Mouse (Mus musculus) heart, adult 18-20 months (tissue): ENCODE results near the gene Ctsll3. TPM values are rescaled to one million over a fixed set of nuclear protein-coding genes. Genes with fewer than 3 reads are reported as not detected.
A peak's percentile ranks its signal among the peaks of the same experiment; 100 is the strongest.

ENCODE experiments used
- DNase-seq, 2 experiments: peaks; one replicate each; pipeline ENCODE4 v3.0.0; 2021 to 2022; ENCODE audit warnings: mixed read lengths in 1 of 2
- long read RNA-seq, 2 experiments: library from polyadenylated mRNA; stranded (forward); transcript quantifications; one replicate each; pipeline ENCODE4 v2.0.0; 2021
- total RNA-seq, 2 experiments: library from RNA; stranded (reverse); gene quantifications; 2 replicates each; pipeline ENCODE4 v1.2.3; 2021

Gene Ctsll3
- not detected for total RNA-seq
- long read RNA-seq, experiment 1 = 0 reads
- long read RNA-seq, experiment 2 = 0 reads

GRCm38 (mm10) chr13:60802749-60803148, at the start of gene Ctsll3:
Gene Ctsll3, minus strand, starts transcription at chr13:60802849.
- DNase-seq = no peak

- peak; percentile 21 to 58 for DNase-seq
Measured at GRCm38 (mm10) chr13:60848241-60849120, 45.8 kb upstream of the Ctsll3 start.

GRCm38 (mm10) chr13:60843153-60843552, 40.5 kb upstream of the Ctsll3 start:
- no peak for DNase-seq

- peak in 1 of 2 experiments; percentile 14 for DNase-seq
Measured at GRCm38 (mm10) chr13:60842703-60843102, 40.1 kb upstream of the Ctsll3 start.

GRCm38 (mm10) chr13:60839353-60839902, 36.8 kb upstream of the Ctsll3 start:
- DNase-seq = no peak

GRCm38 (mm10) chr13:60826052-60826451, 23.4 kb upstream of the Ctsll3 start:
- DNase-seq = peak; percentile 56 to 64

GRCm38 (mm10) chr13:60820486-60821175, 18.0 kb upstream of the Ctsll3 start:
- no peak for DNase-seq

GRCm38 (mm10) chr13:60819469-60819868, 16.8 kb upstream of the Ctsll3 start:
- DNase-seq = peak in 1 of 2 experiments; percentile 57

- DNase-seq = peak in 1 of 2 experiments; percentile 15
Measured at GRCm38 (mm10) chr13:60813722-60814121, 11.1 kb upstream of the Ctsll3 start.

GRCm38 (mm10) chr13:60812768-60813167, 10.1 kb upstream of the Ctsll3 start:
- no peak for DNase-seq

GRCm38 (mm10) chr13:60809690-60810089, 7.0 kb upstream of the Ctsll3 start:
- no peak for DNase-seq

GRCm38 (mm10) chr13:60789466-60789865, 13.2 kb downstream of the Ctsll3 start:
- DNase-seq = no peak

GRCm38 (mm10) chr13:60786264-60786663, 16.4 kb downstream of the Ctsll3 start, which contains the start of gene BC051665:
Gene BC051665, minus strand, starts transcription at chr13:60786364.
- DNase-seq = no peak

GRCm38 (mm10) chr13:60783301-60783700, 19.3 kb downstream of the Ctsll3 start:
- no peak for DNase-seq

- no peak for DNase-seq
Measured at GRCm38 (mm10) chr13:60780534-60780933, 22.1 kb downstream of the Ctsll3 start.

- DNase-seq = no peak
Measured at GRCm38 (mm10) chr13:60761161-60761560, 41.5 kb downstream of the Ctsll3 start.

- DNase-seq = no peak
Measured at GRCm38 (mm10) chr13:60760392-60760791, 42.3 kb downstream of the Ctsll3 start.

- DNase-seq = peak; percentile 36 to 63
Measured at GRCm38 (mm10) chr13:60759136-60759535, 43.5 kb downstream of the Ctsll3 start.

- DNase-seq = no peak
Measured at GRCm38 (mm10) chr13:60757292-60757691, 45.4 kb downstream of the Ctsll3 start.

- DNase-seq = no peak
Measured at GRCm38 (mm10) chr13:60755251-60755650, 47.4 kb downstream of the Ctsll3 start.

GRCm38 (mm10) chr13:60753216-60753615, 49.4 kb downstream of the Ctsll3 start:
- DNase-seq = no peak

GRCm38 (mm10) chr13:60750930-60751329, 51.7 kb downstream of the Ctsll3 start:
- no peak for DNase-seq

- DNase-seq = no peak
Measured at GRCm38 (mm10) chr13:60748556-60748955, 54.1 kb downstream of the Ctsll3 start.
